Comparison of ENCODE assay signal across 20 mouse cellular contexts in the genomic region with DNA sequence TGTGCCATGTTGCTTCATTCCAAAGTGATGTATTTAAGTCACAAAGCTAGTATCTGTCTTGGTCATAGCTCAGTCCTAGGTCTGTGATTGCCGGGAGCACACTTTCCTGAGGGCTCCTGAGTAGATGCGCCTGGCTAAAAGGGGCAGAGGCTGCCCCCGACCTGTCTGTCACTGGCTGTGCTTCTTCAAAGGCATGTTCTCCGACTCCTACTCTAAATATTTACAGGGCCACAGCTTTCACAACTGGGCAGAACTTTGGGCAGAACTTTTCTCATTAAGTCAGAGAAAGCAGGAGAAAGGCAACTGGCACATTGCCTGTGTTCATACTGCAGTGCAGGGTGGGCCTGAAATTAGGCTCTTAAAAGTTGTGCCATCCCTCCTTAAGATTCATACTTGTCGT. TPM values are rescaled to one million over a fixed set of nuclear protein-coding genes. Genes with fewer than 3 reads are reported as not detected.
A peak's percentile ranks its signal among the peaks of the same experiment; 100 is the strongest.
DNase-seq lines count a peak whose midpoint lies in the region; ATAC-seq and TF ChIP-seq lines count a peak whose summit lies in the region.
"Had no signal": no experiment of that assay in that cellular context is flagged by ENCODE, and none has a peak within 500 bp of the region (broad histone marks: within the 10 kb centered on the region; RNA-seq: fewer than 3 reads in every experiment).

No protein-coding gene starts in this region.

- peak; percentile 73; the same call in 1 of the 2 replicates for TF ChIP-seq EP300 in liver, postnatal 0 days (IDR thresholded peaks at IDR 0.05; ENCODE audit: low read depth)

- H3K4me3 ChIP-seq in liver, adult 2 months (ENCODE audit: insufficient read depth, low read depth, low read length): no peak overlapping the region
- H3K4me3 ChIP-seq in liver, embryonic 11.5 days (ENCODE audit: low read depth, low read length): no peak overlapping the region
- H3K4me3 ChIP-seq in liver, embryonic 13.5 days (replicated peaks): no peak overlapping the region
- H3K4me3 ChIP-seq in liver, postnatal 0 days (ENCODE audit: low read depth, low read length): no peak overlapping the region
- H3K4me3 ChIP-seq: embryonic facial prominence, embryonic 10.5 days; embryonic facial prominence, embryonic 12.5 days; forebrain, embryonic 13.5 days had no signal

- TF ChIP-seq POLR2A in liver, adult 2 months (IDR thresholded peaks at IDR 0.05; ENCODE audit: extremely low read depth, insufficient read depth, low read length): no peak

- 15% methylated on average over 5 of the region's 5 CpGs for WGBS in liver, adult 2 months
- 63% methylated on average over 5 of the region's 5 CpGs for WGBS in liver, embryonic 11.5 days
- WGBS in liver, embryonic 13.5 days (ENCODE audit: insufficient replicate concordance): 73% methylated on average over 5 of the region's 5 CpGs
- WGBS in liver, postnatal 0 days (ENCODE audit: insufficient replicate concordance): 53% methylated on average over 5 of the region's 5 CpGs

- H3K9ac ChIP-seq in liver, adult 2 months (ENCODE audit: low read depth, low read length): peak overlapping the region; percentile 59
- no peak overlapping the region for H3K9ac ChIP-seq in liver, embryonic 11.5 days (ENCODE audit: low read depth, low read length)
- H3K9ac ChIP-seq in liver, embryonic 13.5 days: no peak overlapping the region
- H3K9ac ChIP-seq in liver, postnatal 0 days (replicated peaks): 0 out of 2 replicates have a peak overlapping the region, but pooled peaks have one; percentile 7
- H3K9ac ChIP-seq: embryonic facial prominence, embryonic 12.5 days; forebrain, embryonic 13.5 days had no signal

- H3K36me3 ChIP-seq in liver, adult 2 months (ENCODE audit: control insufficient read depth, insufficient read depth, low read length): peaks cover 52% of the 10 kb centered on the region
- H3K36me3 ChIP-seq in liver, embryonic 11.5 days (ENCODE audit: control insufficient read depth, insufficient read depth, low read length): no peaks in the 10 kb centered on the region
- H3K36me3 ChIP-seq in liver, embryonic 13.5 days: no peaks in the 10 kb centered on the region
- peaks cover 6% of the 10 kb centered on the region; the same call in 1 of the 2 replicates for H3K36me3 ChIP-seq in liver, postnatal 0 days (replicated peaks; ENCODE audit: insufficient read depth, low read length)
- H3K36me3 ChIP-seq: embryonic facial prominence, embryonic 10.5 days; embryonic facial prominence, embryonic 12.5 days had no signal

- peak; percentile 92 for DNase-seq in liver, adult 2 months (ENCODE audit: extremely low read depth, low read depth, low spot score)
- DNase-seq in liver: no peak
- no peak for DNase-seq in liver, embryonic 11.5 days (ENCODE audit: low spot score)
- DNase-seq in liver, embryonic 13.5 days: no peak
- DNase-seq in liver, postnatal 0 days: peak; percentile 44
- DNase-seq in spleen, adult 18-20 months: no peak
- DNase-seq in frontal cortex, postnatal 36 days (ENCODE audit: low spot score in 2 of 2): no peak
- no peak for DNase-seq in lung, postnatal 36 days
- DNase-seq: adrenal gland, adult 8-10 months; adrenal gland, postnatal 14 days; adrenal gland, postnatal 36 days; cerebellum, adult 11-12 months; cerebellum, adult 2 months; cerebellum, adult 9-10 months; cerebellum, postnatal 10 days; cerebellum, postnatal 25 days had no signal

- H3K27ac ChIP-seq in liver, adult 2 months (replicated peaks; ENCODE audit: insufficient read depth, low read depth, low read length): peak overlapping the region; percentile 91
- 0 out of 2 replicates have a peak overlapping the region, but pooled peaks have one; percentile 3 for H3K27ac ChIP-seq in liver, embryonic 11.5 days (ENCODE audit: low read depth, low read length)
- H3K27ac ChIP-seq in liver, embryonic 13.5 days: peak overlapping the region; percentile 25; the same call in 1 of the 2 replicates
- peak overlapping the region; percentile 86 for H3K27ac ChIP-seq in liver, postnatal 0 days (ENCODE audit: low read depth)
- H3K27ac ChIP-seq: embryonic facial prominence, embryonic 10.5 days; embryonic facial prominence, embryonic 12.5 days; forebrain, embryonic 13.5 days had no signal

- no peak overlapping the region for H3K4me2 ChIP-seq in liver, embryonic 11.5 days
- no peak overlapping the region for H3K4me2 ChIP-seq in liver, embryonic 13.5 days
- H3K4me2 ChIP-seq in liver, postnatal 0 days (ENCODE audit: low read depth, low read length): no peak overlapping the region
- H3K4me2 ChIP-seq: embryonic facial prominence, embryonic 12.5 days; forebrain, embryonic 13.5 days had no signal

- no peaks in the 10 kb centered on the region for H3K27me3 ChIP-seq in liver, adult 2 months (ENCODE audit: control insufficient read depth, insufficient read depth, low read length)
- no peaks in the 10 kb centered on the region for H3K27me3 ChIP-seq in liver, embryonic 11.5 days (replicated peaks; ENCODE audit: control insufficient read depth, insufficient read depth, low read length)
- no peaks in the 10 kb centered on the region for H3K27me3 ChIP-seq in liver, embryonic 13.5 days
- no peaks in the 10 kb centered on the region for H3K27me3 ChIP-seq in liver, postnatal 0 days (ENCODE audit: insufficient read depth, low read length)
- H3K27me3 ChIP-seq: embryonic facial prominence, embryonic 12.5 days; forebrain, embryonic 13.5 days had no signal

- ATAC-seq in liver, embryonic 11.5 days (replicated peaks; ENCODE audit: low FRiP score): no peak
- ATAC-seq in liver, embryonic 13.5 days (ENCODE audit: low read depth): no peak
- ATAC-seq in liver, postnatal 0 days: peak; percentile 79
- ATAC-seq: forebrain, embryonic 13.5 days; forebrain, embryonic 16.5 days had no signal

- H3K9me3 ChIP-seq in liver, embryonic 11.5 days (ENCODE audit: control insufficient read depth, low read length): no peaks in the 10 kb centered on the region
- no peaks in the 10 kb centered on the region for H3K9me3 ChIP-seq in liver, embryonic 13.5 days (replicated peaks)
- H3K9me3 ChIP-seq in liver, postnatal 0 days (ENCODE audit: low read length): no peaks in the 10 kb centered on the region
- H3K9me3 ChIP-seq: embryonic facial prominence, embryonic 10.5 days; embryonic facial prominence, embryonic 12.5 days; forebrain, embryonic 13.5 days had no signal

- H3K79me2 ChIP-seq in liver, adult 2 months (ENCODE audit: control insufficient read depth, insufficient read depth, low read length): peaks cover 14% of the 10 kb centered on the region; the same call in 1 of the 2 replicates

- H3K4me1 ChIP-seq in liver, adult 2 months (ENCODE audit: control insufficient read depth, insufficient read depth, low read length): peaks cover 44% of the 10 kb centered on the region
- no peaks in the 10 kb centered on the region for H3K4me1 ChIP-seq in liver, embryonic 11.5 days (replicated peaks; ENCODE audit: control insufficient read depth, insufficient read depth, low read length)
- H3K4me1 ChIP-seq in liver, embryonic 13.5 days (replicated peaks): peaks cover 20% of the 10 kb centered on the region; the same call in 1 of the 2 replicates
- H3K4me1 ChIP-seq in liver, postnatal 0 days (ENCODE audit: insufficient read depth): peaks cover 16% of the 10 kb centered on the region
- H3K4me1 ChIP-seq: embryonic facial prominence, embryonic 10.5 days; embryonic facial prominence, embryonic 12.5 days; forebrain, embryonic 13.5 days had no signal

- no peak for TF ChIP-seq CTCF in liver, adult 2 months (IDR thresholded peaks at IDR 0.05; ENCODE audit: low read depth, low read length)
- TF ChIP-seq CTCF in liver, postnatal 0 days (IDR thresholded peaks at IDR 0.05; ENCODE audit: low read depth): no peak

RNA-seq across cellular contexts. Expression of a gene that starts 36.7 kb away (rescaled TPM):
- total RNA-seq in liver, adult 2 months (2014; rRNA removed): 254 and 300 TPM in 2 replicates
- polyA plus RNA-seq in liver, adult 2 months (2012; rRNA removed): 110 and 114 TPM in 2 replicates
- polyA plus RNA-seq in liver, embryonic 11.5 days (2014; fragmentation: Nextera tagmentation; extraction: Ambion mirVana): 13.6 and 15.2 TPM in 2 replicates
- 8.3 and 9.3 TPM in 2 replicates for polyA plus RNA-seq in liver, embryonic 13.5 days (2015; fragmentation: Nextera tagmentation; extraction: Ambion mirVana)
- polyA plus RNA-seq in liver, postnatal 0 days (2015; fragmentation: Nextera tagmentation; extraction: Ambion mirVana): 70.9 and 75.4 TPM in 2 replicates
- polyA plus RNA-seq: embryonic facial prominence, embryonic 10.5 days; embryonic facial prominence, embryonic 12.5 days had no signal

Comparison
In these comparisons a context has a peak if more than half of its experiments do, and no peak if none do; other contexts are left out.
1. DNase-seq: peak in liver, adult 2 months (single experiment) and liver, postnatal 0 days (single experiment); none in liver (single experiment), liver, embryonic 11.5 days (single experiment), liver, embryonic 13.5 days (single experiment), spleen, adult 18-20 months (0 of 2), frontal cortex, postnatal 36 days (0 of 2) and lung, postnatal 36 days (single experiment).
2. H3K9ac ChIP-seq: peak in liver, adult 2 months (single experiment) and liver, postnatal 0 days (single experiment); none in liver, embryonic 11.5 days (single experiment) and liver, embryonic 13.5 days (single experiment).
3. H3K27ac ChIP-seq: peak in every context shown above with its lines; median percentile 91 in liver, adult 2 months; 86 in liver, postnatal 0 days; 25 in liver, embryonic 13.5 days; 3 in liver, embryonic 11.5 days.